Comparison of ENCODE assay signal across 8 mouse cellular contexts in genomic region chr8:94178857-94179712, GRCm38 (mm10). TPM values are rescaled to one million over a fixed set of nuclear protein-coding genes. Genes with fewer than 3 reads are reported as not detected.
DNase-seq lines count a peak whose midpoint lies in the region; ATAC-seq and TF ChIP-seq lines count a peak whose summit lies in the region.

Gene Mt1 (plus strand): TSS chr8:94179082.

- H3K4me3 ChIP-seq in lung, embryonic 14.5 days (ENCODE audit: low read depth, low read length) = peak within 1 kb of the TSS; percentile 47

- ATAC-seq in Patski = peak; percentile 48
- peak; percentile 92 for ATAC-seq in lung, embryonic 14.5 days (ENCODE audit: insufficient read depth)
- ATAC-seq in neutrophil, adult 5-6 weeks (ENCODE audit: extremely low read depth, insufficient number of reproducible peaks, low FRiP score, poor library complexity, severe bottlenecking) = peak; percentile 57

- WGBS in lung, embryonic 14.5 days = under 1% methylated on average over 50 of the region's 50 CpGs

- H3K9ac ChIP-seq in lung, embryonic 14.5 days = peak within 1 kb of the TSS; percentile 54

- POLR2A ChIA-PET in Patski (lab: Charles Lee) = interaction anchor here (1.5 kb wide), 1 partner anchor 15 kb away, joined by 4 read pairs; no protein-coding TSS in a partner anchor

- in situ Hi-C loops in Patski (cut with MboI; ENCODE audit: low pct_unique_long_range_greater_than_20kb) = no loop called here

- peak within 1 kb of the TSS; percentile 30; the same call in 1 of the 2 replicates for H3K27ac ChIP-seq in lung, embryonic 14.5 days (ENCODE audit: low read depth)

- TF ChIP-seq CTCF in Patski (IDR thresholded peaks at IDR 0.05) = no peak
- no peak for TF ChIP-seq CTCF in lung, embryonic 14.5 days (IDR thresholded peaks at IDR 0.05; ENCODE audit: low read depth)

- peaks cover 5% of the 10 kb centered on the region for H3K27me3 ChIP-seq in Patski
- peaks cover 83% of the 10 kb centered on the region for H3K27me3 ChIP-seq in lung, embryonic 14.5 days (ENCODE audit: insufficient read depth, low read length)

- H3K9me3 ChIP-seq in lung, embryonic 14.5 days (ENCODE audit: low read depth, low read length) = no peaks in the 10 kb centered on the region

- no peaks in the 10 kb centered on the region for H3K4me1 ChIP-seq in lung, embryonic 14.5 days (ENCODE audit: insufficient read depth)

- DNase-seq in Patski (ENCODE audit: low read depth, low spot score) = no peak
- peak; percentile 64 for DNase-seq in cerebellum, adult 8-10 months
- DNase-seq in forelimb bud, embryonic 11.5 days (ENCODE audit: low read depth, low spot score) = peak; percentile 66
- DNase-seq in heart, postnatal 4 days = peak; percentile 93
- peak; percentile 91 to 92 for DNase-seq in layer of hippocampus, adult 8-10 months (ENCODE audit: low spot score in 2 of 2)
- peak; percentile 90 for DNase-seq in lung, embryonic 14.5 days
- peak; percentile 79 to 94 for DNase-seq in urinary bladder, adult 18-20 months (ENCODE audit: low spot score in 2 of 2)

- H3K36me3 ChIP-seq in lung, embryonic 14.5 days (ENCODE audit: insufficient read depth) = no peaks in the 10 kb centered on the region

- H3K4me2 ChIP-seq in lung, embryonic 14.5 days = peak within 1 kb of the TSS; percentile 82

- CTCF ChIA-PET in Patski (lab: Charles Lee) = interaction anchor here (1.8 to 1.9 kb wide), 2 partner anchors 21 to 26 kb away, joined by 6 to 9 read pairs; no protein-coding TSS in a partner anchor

RNA-seq across cellular contexts. Expression of gene Mt1, which starts in this region (rescaled TPM):
- polyA plus RNA-seq in Patski (2021) = 131 TPM
- 100 to 1,000 TPM; 168 to 174 TPM for total RNA-seq in heart, postnatal 4 days (2021)
- total RNA-seq in layer of hippocampus, adult 8-10 months (2022) = 1,000 to 10,000 TPM in 1 of 4 experiments, 100 to 1,000 TPM in 3; 351 to 1,100 (median 605) TPM
- 57.4 and 71.3 TPM in 2 replicates for polyA plus RNA-seq in lung, embryonic 14.5 days (2014; fragmentation: Nextera tagmentation; extraction: Ambion mirVana)
- 5.2 TPM in 1 of 2 replicates, not detected in the other for total RNA-seq in neutrophil, adult 5-6 weeks (2017)

Comparison
In these comparisons a context has a peak if more than half of its experiments do, and no peak if none do; other contexts are left out.
1. RNA of gene Mt1 (total RNA-seq): 351 to 1,100 TPM in layer of hippocampus, adult 8-10 months and 168 to 174 TPM in heart, postnatal 4 days; 5.2 TPM in neutrophil, adult 5-6 weeks; every median in the first group is over 10 times any median in the second.
2. Peak in every context shown above with its lines, with median percentiles within 50 percentile points of each other: ATAC-seq.